Mouse (Mus musculus) limb, embryonic 12.5 days (tissue): ENCODE measurements around the gene Leng9. TPM values are rescaled to one million over a fixed set of nuclear protein-coding genes. Genes with fewer than 3 reads are reported as not detected.

Experiments
- ATAC-seq: fragments of 200-750 bp; cut with Nextera tagmentation; 2 replicates; pipeline ENCODE4 v1.8.0; 2017; ENCODE audit warnings: low read depth, moderate TSS enrichment; ENCODE audit not compliant: insufficient number of reproducible peaks, insufficient read depth, low FRiP score, low TSS enrichment
- H3K27ac ChIP-seq: fragments of 300-500 bp; sonication (generic); 2 replicates; pipeline ENCODE4 v1.5.1; 2016; ENCODE audit warnings: mild to moderate bottlenecking, moderate library complexity
- H3K27me3 ChIP-seq: fragments of 300-500 bp; sonication (generic); 2 replicates; pipeline ENCODE4 v1.6.1; 2016; ENCODE audit warnings: mild to moderate bottlenecking, moderate library complexity
- H3K36me3 ChIP-seq: fragments of 300-500 bp; sonication (generic); 2 replicates; pipeline ENCODE4 v1.6.1; 2016; ENCODE audit warnings: mild to moderate bottlenecking, moderate library complexity
- H3K4me1 ChIP-seq: fragments of 300-500 bp; sonication (generic); replicated peaks from 2 replicates; pipeline ENCODE4 v1.6.1; 2016
- H3K4me2 ChIP-seq: fragments of 300-500 bp; sonication (generic); 2 replicates; pipeline ENCODE4 v1.6.1; 2016; ENCODE audit warnings: mild to moderate bottlenecking, moderate library complexity
- H3K4me3 ChIP-seq: fragments of 300-500 bp; sonication (generic); replicated peaks from 2 replicates; pipeline ENCODE4 v1.5.1; 2016; ENCODE audit warnings: mild to moderate bottlenecking
- H3K9ac ChIP-seq: fragments of 300-500 bp; sonication (generic); replicated peaks from 2 replicates; pipeline ENCODE4 v1.6.1; 2016; ENCODE audit warnings: mild to moderate bottlenecking, moderate library complexity
- H3K9me3 ChIP-seq: fragments of 300-500 bp; sonication (generic); 2 replicates; pipeline ENCODE4 v1.6.1; 2016; ENCODE audit warnings: mild to moderate bottlenecking, moderate library complexity
- WGBS: fragments of 180-500 bp; shearing (Covaris S2); methylation state at CpG from one replicate; pipeline ENCODE4 v1.1.7; 2016; 5-methylcytosine and 5-hydroxymethylcytosine counted together
- polyA plus RNA-seq: library from polyadenylated mRNA; unstranded; fragments of >200 nt; fragmentation: Nextera tagmentation; extraction: Ambion mirVana; gene quantifications from 2 replicates; pipeline ENCODE4 v1.2.1, GENCODE M21; 2016

Gene Leng9
- polyA plus RNA-seq, 1 experiment from 2014 or later, result 3.2 TPM

DNA sequence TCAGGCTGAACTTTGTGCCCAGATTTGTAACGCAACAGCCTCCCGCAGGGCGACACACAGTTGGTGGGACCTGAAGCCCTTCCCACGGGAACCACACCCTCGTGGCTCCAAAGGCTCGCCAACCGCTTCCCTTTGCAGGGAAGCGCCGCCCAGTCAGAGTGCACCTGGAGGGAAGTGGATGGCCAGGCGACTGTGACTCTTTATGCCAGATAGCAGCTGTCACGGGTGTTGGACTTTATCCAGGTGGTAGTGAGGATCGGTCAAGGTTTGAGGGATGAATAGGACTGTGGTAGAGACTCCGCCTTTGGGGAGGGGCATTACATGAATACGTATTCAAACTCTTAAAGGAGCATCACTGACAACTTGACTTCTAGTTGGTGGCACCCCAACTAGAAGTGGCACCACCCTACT, 642 bp upstream of the Leng9 start:
- 13% methylated on average over 14 of the region's 14 CpGs for WGBS
- Histone ChIP-seq H3K27ac (no peak overlapping the region), H3K27me3 (peaks cover 30% of the 10 kb centered on the region)

DNA sequence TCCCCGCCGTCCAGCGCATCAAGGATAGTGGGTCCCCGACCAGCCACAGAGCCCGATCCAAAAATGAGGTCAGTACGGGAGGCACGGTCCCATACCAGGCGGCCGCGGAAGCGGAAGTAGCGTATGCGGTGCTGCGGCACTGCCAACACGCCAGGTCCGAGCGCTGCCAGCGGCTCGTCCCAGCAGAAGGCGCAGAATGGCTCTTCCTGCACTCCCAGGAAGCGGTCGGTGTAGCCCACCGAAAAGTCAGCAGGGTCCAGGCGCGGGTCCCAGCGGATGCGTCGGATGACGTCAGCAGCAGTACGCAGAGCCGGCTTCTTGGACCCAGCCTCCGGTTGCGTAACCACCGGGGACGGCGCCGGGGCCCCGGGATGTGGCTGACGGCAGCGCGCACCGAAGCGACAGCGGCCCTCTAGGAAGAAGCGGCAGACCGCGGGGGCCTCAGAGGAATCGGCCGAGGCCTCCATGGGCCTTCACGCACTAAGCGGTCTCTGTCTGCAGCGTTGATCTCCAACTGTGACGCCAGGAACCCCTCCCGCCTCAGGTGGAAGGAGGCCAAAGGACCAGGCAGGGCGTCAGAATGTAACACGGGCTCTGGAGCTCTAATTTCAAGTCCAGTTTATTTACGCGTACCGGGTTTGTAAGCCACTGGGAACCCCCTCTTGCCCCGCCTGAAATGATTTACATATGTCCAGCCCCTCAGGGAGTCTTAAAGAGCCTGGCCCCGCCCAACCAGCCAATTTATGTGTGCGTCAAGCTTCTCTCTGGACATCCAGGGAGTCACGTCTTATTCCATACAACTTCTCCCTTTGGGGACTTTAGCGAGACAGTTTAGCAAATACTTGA, 742 bp downstream of the Leng9 start:
- peak overlapping the region; percentile 88 for H3K4me2 ChIP-seq
- H3K27me3 ChIP-seq, result peaks cover 30% of the 10 kb centered on the region
- peak overlapping the region; percentile 67 for H3K4me3 ChIP-seq
- ATAC-seq, result peak; percentile 41
- H3K4me1 ChIP-seq, result peaks cover 22% of the 10 kb centered on the region
- H3K36me3 ChIP-seq, result peaks cover 47% of the 10 kb centered on the region
- peak overlapping the region; percentile 73 for H3K9ac ChIP-seq
- H3K9me3 ChIP-seq, result no peaks in the 10 kb centered on the region
- H3K27ac ChIP-seq, result peak overlapping the region; percentile 76
- WGBS, result under 1% methylated on average over 64 of the region's 64 CpGs

More for the DNA sequence above, 642 bp upstream of the Leng9 start:
- Histone ChIP-seq H3K4me1 (peaks cover 22% of the 10 kb centered on the region), H3K4me2 (peak overlapping the region; percentile 88; the same call in 1 of the 2 replicates), H3K4me3 (peak overlapping the region; percentile 67; the same call in 1 of the 2 replicates), H3K36me3 (peaks cover 33% of the 10 kb centered on the region), H3K9ac (no peak overlapping the region), H3K9me3 (no peaks in the 10 kb centered on the region)
- ATAC-seq, result no peak

DNA sequence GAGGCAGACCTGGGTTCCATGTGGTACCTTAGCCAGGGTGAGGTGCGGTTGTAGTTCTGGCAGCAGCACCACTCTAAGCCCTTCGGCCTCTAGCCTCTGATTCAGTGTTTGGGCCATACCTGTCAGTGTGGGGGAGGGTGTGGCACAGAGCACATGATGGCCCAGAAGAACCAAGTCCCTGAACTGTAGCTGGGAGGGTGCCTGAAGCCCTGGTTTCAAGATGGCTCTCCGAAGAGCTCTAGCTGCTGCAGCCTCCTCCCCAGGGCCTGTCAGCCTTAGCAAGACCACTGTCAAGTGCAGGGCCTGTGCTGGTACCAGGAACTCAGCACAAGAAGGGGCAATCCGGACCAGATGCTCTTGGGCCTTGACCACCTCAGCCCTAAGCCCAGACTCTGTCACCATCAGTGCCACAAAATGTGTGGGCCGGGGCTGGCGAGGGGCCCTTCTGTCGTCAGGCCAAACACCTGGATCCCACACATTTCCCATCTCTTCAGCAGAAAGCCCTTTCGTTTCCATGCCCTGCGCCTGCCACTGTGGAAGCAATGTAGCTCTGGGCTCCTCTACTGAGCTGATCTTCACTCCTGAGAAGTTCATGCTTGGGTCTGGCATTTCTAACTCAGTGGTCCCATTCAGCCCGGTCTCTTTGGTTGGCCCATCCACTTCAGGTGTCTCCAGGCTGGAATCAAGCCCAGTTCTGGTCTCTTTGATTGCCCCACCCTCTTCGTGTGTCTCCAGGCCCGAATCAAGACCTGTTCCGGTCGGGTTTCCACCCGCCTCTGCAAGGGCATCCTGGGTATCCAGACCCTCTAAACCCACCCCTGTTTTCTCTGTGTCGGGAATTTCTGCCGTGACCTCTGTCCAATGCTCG, 1.6 kb downstream of the Leng9 start:
- WGBS, result 27% methylated on average over 18 of the region's 18 CpGs
- peaks cover 30% of the 10 kb centered on the region for H3K27me3 ChIP-seq
- H3K9me3 ChIP-seq, result no peaks in the 10 kb centered on the region
- H3K4me1 ChIP-seq, result peaks cover 22% of the 10 kb centered on the region
- peak overlapping the region; percentile 88 for H3K4me2 ChIP-seq
- peaks cover 55% of the 10 kb centered on the region for H3K36me3 ChIP-seq
- peak overlapping the region; percentile 73 for H3K9ac ChIP-seq
- H3K4me3 ChIP-seq, result peak overlapping the region; percentile 67
- peak overlapping the region; percentile 76 for H3K27ac ChIP-seq
- no peak for ATAC-seq

DNA sequence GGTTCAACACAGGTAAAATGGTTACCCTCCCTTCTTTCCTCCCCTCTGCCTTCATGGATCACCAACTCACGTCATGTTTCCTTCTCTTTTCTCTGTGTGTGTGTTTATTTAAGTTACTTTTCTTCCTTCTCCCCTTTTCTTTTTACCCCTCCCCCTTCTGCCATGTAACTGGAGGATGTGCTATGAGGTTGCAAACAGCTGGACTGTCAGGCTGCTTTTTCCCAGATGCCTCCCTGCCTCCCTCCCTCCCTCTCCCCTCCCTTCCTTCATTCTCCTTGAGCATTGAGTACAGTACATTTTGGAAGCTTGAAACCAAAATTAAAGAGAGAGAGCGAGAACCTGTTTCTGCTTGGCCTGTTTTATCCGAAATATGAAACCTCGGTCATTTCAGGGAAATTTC, 2.3 kb downstream of the Leng9 start:
- Histone ChIP-seq H3K27me3 (peaks cover 28% of the 10 kb centered on the region), H3K9ac (no peak overlapping the region), H3K4me3 (no peak overlapping the region), H3K4me2 (peak overlapping the region; percentile 88; the same call in 1 of the 2 replicates), H3K27ac (no peak overlapping the region), H3K4me1 (peaks cover 22% of the 10 kb centered on the region), H3K36me3 (peaks cover 62% of the 10 kb centered on the region), H3K9me3 (no peaks in the 10 kb centered on the region)
- 87% methylated on average over 4 of the region's 4 CpGs for WGBS
- ATAC-seq, result no peak

DNA sequence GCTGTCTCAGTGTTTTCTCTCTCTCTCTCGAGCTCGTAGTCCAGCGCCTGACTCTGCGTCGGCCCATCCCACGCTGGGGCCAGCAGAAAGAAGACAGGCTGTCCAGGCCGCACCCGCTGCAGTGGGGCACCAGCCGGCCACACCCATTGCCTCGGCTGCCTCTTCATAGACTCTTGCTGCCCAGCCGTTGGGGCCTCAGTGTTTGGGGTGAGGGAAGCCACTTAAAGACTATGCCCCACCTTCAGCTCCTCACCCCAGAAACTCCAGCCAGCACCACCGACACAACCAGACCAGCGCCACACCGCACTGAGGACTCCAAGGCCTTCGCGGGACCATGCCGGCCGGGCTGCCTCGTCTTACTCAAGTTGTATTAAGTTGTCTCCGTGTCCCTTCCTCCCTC, 2.8 kb downstream of the Leng9 start:
- Histone ChIP-seq H3K4me2 (no peak overlapping the region), H3K36me3 (peaks cover 67% of the 10 kb centered on the region), H3K27me3 (peaks cover 24% of the 10 kb centered on the region), H3K4me3 (no peak overlapping the region), H3K9me3 (no peaks in the 10 kb centered on the region), H3K27ac (no peak overlapping the region), H3K9ac (no peak overlapping the region), H3K4me1 (peaks cover 22% of the 10 kb centered on the region)
- WGBS, result 92% methylated on average over 19 of the region's 20 CpGs
- no peak for ATAC-seq

DNA sequence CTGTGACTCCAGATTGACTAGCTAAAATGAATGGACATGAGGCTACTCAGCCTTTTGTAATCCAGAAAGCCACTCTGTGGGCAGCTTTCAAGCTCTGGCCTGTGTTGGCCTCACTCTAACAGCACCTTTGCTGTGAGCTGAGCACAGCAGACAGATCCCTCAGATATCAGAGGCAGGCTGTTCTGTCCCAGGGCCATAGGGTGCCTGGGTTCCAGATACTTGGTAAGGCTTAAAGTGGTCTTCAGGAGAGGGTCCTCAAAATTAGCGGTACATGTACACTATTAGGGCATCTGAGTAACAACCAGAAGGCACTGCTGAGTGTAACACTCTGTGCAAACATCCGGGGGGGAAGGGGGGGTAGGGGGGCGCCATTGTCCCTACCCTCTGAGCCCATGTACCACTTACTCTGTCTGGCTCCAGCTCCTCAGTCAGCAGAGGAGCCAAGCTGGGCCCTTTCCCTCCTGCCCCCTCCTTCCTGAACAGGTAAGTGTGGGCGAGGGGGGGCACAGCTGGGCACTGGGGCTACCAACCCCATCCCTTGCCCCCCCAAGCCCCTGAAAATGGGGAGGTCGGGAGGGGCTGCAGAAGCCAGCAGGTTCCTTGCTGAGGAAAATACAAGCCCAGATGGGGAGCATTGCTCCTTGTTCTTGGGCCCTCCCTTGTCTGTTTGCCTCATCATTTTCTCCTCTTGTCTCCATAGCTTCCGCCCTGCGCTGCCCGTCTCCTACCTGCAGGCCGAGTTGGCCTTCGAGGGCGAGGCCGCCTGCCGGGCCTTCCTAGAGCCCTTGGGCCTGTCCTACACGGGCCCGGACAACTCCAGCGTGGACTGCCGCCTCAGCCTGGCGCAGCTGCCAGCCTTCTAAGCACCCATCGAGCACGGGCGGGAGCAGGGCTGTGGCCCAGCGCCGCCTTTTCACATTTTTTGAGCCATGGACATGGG, 3.7 kb downstream of the Leng9 start:
- WGBS, result 94% methylated on average over 23 of the region's 23 CpGs
- Histone ChIP-seq H3K27me3 (peaks cover 15% of the 10 kb centered on the region), H3K4me2 (no peak overlapping the region), H3K9me3 (no peaks in the 10 kb centered on the region), H3K4me1 (peaks cover 22% of the 10 kb centered on the region), H3K27ac (no peak overlapping the region), H3K9ac (no peak overlapping the region), H3K4me3 (no peak overlapping the region), H3K36me3 (peaks cover 76% of the 10 kb centered on the region)
- ATAC-seq, result no peak

DNA sequence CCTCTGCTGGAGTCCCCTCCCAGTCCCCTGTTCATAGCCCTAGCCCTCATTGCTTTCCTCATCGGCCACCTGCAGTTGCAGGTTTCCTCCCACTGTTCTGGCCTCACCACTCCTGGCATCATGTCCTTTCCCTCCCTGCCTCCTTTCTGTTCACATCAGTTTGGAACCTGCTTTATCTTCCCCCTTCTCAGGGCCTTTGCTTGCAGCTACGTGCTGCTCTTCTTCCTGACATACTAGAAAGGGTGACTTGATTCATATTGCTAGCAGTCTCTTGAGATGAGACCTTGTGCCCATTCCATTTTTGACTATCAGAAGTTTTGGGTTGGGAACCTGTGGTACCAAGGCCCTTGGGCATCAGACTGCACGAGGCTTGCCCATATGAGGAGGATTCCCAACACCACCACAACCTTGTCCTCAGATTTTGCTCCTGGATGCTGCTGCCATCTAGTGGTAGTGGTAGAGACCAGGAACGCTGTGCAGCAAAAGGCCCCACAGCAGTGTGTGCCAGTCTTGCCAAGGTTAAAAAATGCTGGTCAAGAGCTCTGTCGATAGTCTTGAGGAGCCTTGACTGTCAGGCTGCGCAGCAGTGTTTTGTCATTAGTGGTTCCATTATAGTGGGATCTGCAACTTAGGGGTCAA, 4.5 kb downstream of the Leng9 start:
- peaks cover 17% of the 10 kb centered on the region for H3K4me1 ChIP-seq
- no peak for ATAC-seq
- no peak overlapping the region for H3K4me2 ChIP-seq
- no peak overlapping the region for H3K4me3 ChIP-seq
- WGBS, result 73% methylated on average over 6 of the region's 6 CpGs
- no peak overlapping the region for H3K9ac ChIP-seq
- peaks cover 76% of the 10 kb centered on the region for H3K36me3 ChIP-seq
- H3K27ac ChIP-seq, result no peak overlapping the region
- H3K27me3 ChIP-seq, result peaks cover 7% of the 10 kb centered on the region
- H3K9me3 ChIP-seq, result no peaks in the 10 kb centered on the region

DNA sequence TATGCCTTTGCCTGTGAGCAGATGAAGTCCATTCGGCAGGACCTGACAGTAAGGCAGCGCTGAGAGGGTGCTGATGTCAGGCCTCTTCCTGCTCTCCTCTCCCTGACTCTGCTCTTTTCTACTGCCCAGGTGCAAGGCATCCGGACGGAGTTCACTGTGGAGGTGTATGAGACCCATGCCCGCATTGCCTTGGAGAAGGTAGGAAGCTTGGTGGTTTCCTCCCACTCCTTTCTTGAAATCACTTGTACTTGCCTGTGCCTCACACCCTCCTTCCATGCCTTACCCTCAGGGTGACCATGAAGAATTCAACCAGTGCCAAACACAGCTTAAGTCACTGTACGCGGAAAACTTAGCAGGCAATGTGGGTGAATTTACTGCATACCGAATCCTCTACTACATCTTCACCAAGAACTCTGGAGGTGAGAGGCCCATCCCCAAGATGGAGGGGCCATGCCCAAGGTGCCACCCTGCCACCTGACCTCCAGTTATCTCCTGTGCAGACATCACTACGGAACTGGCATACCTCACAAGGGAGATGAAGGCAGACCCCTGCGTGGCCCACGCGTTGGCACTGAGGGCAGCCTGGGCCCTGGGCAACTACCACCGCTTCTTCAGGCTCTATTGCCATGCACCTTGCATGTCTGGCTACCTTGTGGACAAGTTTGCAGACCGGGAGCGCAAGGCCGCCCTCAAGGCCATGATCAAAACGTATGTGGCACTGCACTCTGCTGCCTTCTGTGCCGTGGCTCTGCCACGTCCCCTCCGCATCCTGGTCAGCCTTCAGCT, 5.2 kb downstream of the Leng9 start:
- H3K9ac ChIP-seq, result no peak overlapping the region
- H3K4me2 ChIP-seq, result no peak overlapping the region
- WGBS, result 96% methylated on average over 20 of the region's 20 CpGs
- H3K27me3 ChIP-seq, result no peaks in the 10 kb centered on the region
- no peaks in the 10 kb centered on the region for H3K9me3 ChIP-seq
- no peak overlapping the region for H3K4me3 ChIP-seq
- peaks cover 83% of the 10 kb centered on the region for H3K36me3 ChIP-seq
- no peak for ATAC-seq
- H3K27ac ChIP-seq, result no peak overlapping the region
- H3K4me1 ChIP-seq, result peaks cover 10% of the 10 kb centered on the region

DNA sequence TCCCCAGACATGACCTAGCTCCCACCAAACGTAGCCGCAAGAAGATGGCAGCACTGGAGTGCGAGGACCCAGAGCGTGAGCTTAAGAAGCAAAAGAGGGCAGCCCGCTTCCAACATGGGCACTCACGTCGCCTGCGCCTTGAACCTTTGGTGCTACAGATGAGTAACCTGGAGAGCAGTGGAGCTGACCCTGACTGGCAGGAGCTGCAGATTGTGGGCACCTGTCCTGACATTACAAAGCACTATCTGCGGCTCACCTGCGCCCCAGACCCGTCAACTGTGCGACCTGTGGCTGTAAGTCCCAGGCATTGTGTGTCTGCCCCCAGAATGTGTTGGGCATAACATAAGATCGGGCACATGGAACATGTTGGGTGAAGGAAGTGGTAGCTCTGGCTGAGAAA, 6.1 kb downstream of the Leng9 start:
- no peak overlapping the region for H3K4me3 ChIP-seq
- H3K36me3 ChIP-seq, result peaks cover 92% of the 10 kb centered on the region
- no peak overlapping the region for H3K9ac ChIP-seq
- WGBS, result 97% methylated on average over 13 of the region's 13 CpGs
- H3K27me3 ChIP-seq, result no peaks in the 10 kb centered on the region
- no peak overlapping the region for H3K4me2 ChIP-seq
- peaks cover 9% of the 10 kb centered on the region for H3K4me1 ChIP-seq
- ATAC-seq, result no peak
- no peaks in the 10 kb centered on the region for H3K9me3 ChIP-seq
- H3K27ac ChIP-seq, result no peak overlapping the region

DNA sequence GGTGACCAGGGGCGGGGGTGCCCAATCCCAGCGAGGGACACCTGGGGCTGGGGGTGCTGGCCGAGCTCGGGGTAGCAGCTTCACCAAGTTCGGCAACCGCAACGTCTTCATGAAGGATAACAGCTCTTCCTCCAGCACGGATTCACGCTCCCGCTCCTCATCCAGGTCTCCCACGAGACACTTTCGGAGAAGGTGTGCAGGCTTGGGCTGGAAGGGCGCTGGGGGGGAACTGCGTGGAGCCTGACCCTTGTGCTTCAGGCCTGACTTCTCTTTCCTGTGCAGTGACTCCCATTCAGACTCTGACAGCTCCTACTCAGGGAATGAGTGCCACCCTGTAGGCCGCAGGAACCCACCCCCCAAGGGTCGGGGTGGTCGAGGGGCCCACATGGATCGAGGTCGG, 6.7 kb downstream of the Leng9 start:
- H3K27ac ChIP-seq, result no peak overlapping the region
- H3K36me3 ChIP-seq, result peaks cover 98% of the 10 kb centered on the region
- no peaks in the 10 kb centered on the region for H3K27me3 ChIP-seq
- H3K9me3 ChIP-seq, result no peaks in the 10 kb centered on the region
- 94% methylated on average over 19 of the region's 19 CpGs for WGBS
- no peak overlapping the region for H3K4me3 ChIP-seq
- H3K4me1 ChIP-seq, result peaks cover 8% of the 10 kb centered on the region
- H3K9ac ChIP-seq, result no peak overlapping the region
- H3K4me2 ChIP-seq, result no peak overlapping the region
- ATAC-seq, result no peak
